Mouse (Mus musculus): ENCODE data around the gene Cdkn2a. TPM values are rescaled to one million over a fixed set of nuclear protein-coding genes. Genes with fewer than 3 reads are reported as not detected.

Gene Cdkn2a
- polyA plus RNA-seq (2012; rRNA removed; ENCODE audit: low replicate concordance), result 1.2 and 3.8 TPM in 2 replicates

DNA sequence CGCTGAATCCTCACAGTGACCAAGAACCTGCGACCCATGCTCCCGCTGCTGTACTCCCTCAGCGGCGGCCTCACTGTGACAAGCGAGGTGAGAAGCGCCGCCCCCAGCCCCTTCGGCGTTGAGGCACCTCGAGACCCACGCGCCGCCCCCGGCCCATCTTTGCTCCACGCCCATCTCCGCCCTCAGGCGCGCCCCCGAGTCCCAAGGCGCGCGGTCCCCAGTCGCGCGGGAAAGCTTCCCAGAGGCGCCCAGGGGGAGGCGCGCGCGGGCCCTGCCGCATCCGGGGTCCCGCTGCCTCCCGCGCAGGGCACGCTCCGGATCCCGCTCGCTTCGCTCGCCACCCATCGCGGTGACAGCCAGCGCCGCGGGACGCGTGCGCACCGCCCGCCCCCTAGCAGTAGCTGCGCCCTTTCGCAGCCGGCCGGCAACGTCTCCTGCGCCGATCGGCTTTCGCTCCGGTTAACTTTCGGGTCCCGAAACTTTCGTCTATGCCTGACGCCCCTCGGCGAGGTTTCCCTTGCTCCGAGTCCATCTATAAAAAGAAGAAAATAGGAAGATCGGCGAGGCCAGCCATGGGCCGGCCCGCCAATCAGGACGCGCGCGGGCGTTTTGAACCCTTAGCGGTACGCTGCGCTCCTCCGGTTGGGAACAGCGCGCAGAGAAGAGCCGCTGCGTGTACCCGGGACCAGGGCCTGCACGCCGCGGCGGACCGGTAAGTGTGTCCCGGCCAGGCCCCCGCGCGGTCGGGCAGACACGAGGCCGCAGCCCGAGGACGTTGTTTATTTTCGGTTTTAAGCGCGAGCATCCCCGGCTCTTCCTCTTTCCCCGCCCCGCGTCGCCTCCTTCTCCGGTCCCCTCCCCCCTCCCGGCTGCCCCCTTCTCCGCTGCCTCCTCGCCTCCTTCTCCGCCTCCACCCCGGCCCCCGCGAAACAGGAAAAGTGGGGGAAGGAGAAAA, at the start of gene Cdkn2a:
Gene Cdkn2a (minus strand): TSS at position 168 of the 955 bp plus-strand sequence.

DNA sequence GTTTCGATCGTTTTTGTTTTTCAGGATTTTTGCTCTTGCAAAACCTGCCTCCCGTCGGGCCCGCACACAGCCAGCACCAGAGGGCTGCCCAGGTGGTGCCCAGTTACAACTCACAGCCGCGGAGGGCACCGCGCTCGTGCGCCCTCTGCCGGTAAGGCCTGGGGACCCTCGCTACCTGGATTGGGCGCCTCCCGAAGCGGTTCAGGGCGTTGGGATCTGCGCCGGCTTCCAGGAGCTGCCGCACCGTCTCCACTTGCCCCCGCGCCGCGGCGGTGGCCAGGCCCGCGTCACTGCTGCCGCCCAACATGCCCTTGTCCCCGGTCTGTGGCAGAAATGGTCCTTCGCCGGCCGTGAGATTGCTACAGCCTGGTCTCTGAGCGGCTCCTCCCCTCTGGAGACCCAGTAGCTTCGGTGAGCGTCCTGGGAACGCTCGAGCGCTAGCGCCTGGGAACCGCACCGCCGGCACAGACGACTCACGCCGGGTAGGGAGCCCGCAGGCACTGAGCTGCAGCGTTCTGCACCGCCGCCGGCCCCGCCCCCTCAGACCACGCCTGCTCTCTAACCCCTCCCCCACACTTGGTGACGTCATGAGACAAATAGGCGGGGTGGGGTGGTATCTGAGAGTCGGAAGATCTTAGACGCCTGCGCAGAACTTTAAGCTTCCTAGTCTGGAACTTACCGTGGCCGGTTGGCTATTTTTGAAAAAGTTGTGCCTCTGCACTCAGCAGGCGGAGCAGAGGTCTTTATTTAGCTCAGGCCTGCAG, 16.2 kb upstream of the Cdkn2a start, which contains the start of gene Cdkn2b:
Gene Cdkn2b (minus strand): TSS at position 549 of the 764 bp plus-strand sequence.

Other genes with a start within 250 kb of the Cdkn2a start
- gene Mtap, start 157.5 kb downstream of the Cdkn2a start, polyA plus RNA-seq (2012; rRNA removed; ENCODE audit: low replicate concordance), result 11.8 and 12.5 TPM in 2 replicates
- gene Cdkn2b, start 16.4 kb upstream of the Cdkn2a start, polyA plus RNA-seq (2012; rRNA removed; ENCODE audit: low replicate concordance), result 11.6 and 25.7 TPM in 2 replicates